Mouse (Mus musculus) heart, adult 2 months (tissue): ENCODE measurements around the gene Mafb.

Source experiments
- CTCF ChIP-seq: fragments of 200-600 bp; IDR thresholded peaks from 2 replicates; pipeline ENCODE4 v1.8.1; 2022; ENCODE audit warnings: antibody characterized with exemption, mild to moderate bottlenecking, moderate library complexity
- EP300 ChIP-seq: fragments of 200-500 bp; IDR thresholded peaks from 2 replicates; pipeline ENCODE4 v1.6.1; 2011; ENCODE audit warnings: low read depth, low read length, control low read depth; ENCODE audit not compliant: insufficient read depth
- POLR2A ChIP-seq: fragments of 200-500 bp; IDR thresholded peaks from 2 replicates; pipeline ENCODE4 v1.6.1; 2011; ENCODE audit warnings: mild to moderate bottlenecking, low read depth, low read length, control low read depth; ENCODE audit not compliant: insufficient read depth

GRCm38 (mm10) chr2:160383418-160383817 lies 16.6 kb upstream of the Mafb start:
- TF ChIP-seq EP300 (no peak), CTCF (no peak), POLR2A (no peak)
